Mouse (Mus musculus) layer of hippocampus, adult 2 months (tissue): ENCODE results near the gene Tada2b. TPM values are rescaled to one million over a fixed set of nuclear protein-coding genes. Genes with fewer than 3 reads are reported as not detected.

Source experiments
- DNase-seq, 2 experiments: peaks; one replicate each; pipeline ENCODE4 v3.0.0; 2022; ENCODE audit warnings: low spot score in 2 of 2
- H3K27ac ChIP-seq: fragments of 200-600 bp; 2 replicates; pipeline ENCODE4 v1.8.1; 2022
- H3K4me3 ChIP-seq: fragments of 200-600 bp; 2 replicates; pipeline ENCODE4 v1.8.1; 2022; ENCODE audit warnings: mild to moderate bottlenecking
- CTCF ChIP-seq: fragments of 200-600 bp; conservative IDR thresholded peaks from 2 replicates; pipeline ENCODE4 v1.8.1; 2022; ENCODE audit warnings: antibody characterized with exemption, mild to moderate bottlenecking, moderate library complexity
- long read RNA-seq, 2 experiments: library from polyadenylated mRNA; stranded (forward); transcript quantifications; one replicate each; pipeline ENCODE4 v2.0.0; 2021; ENCODE audit warnings: borderline mapping rate in 2 of 2
- total RNA-seq, 2 experiments: library from RNA; stranded (reverse); gene quantifications; 2 replicates each; pipeline ENCODE4 v1.2.3; 2021

Gene Tada2b
- 10 to 100 TPM; 36.9 to 37.2 TPM for total RNA-seq
- long read RNA-seq, experiment 1, transcript Tada2b-201 (2 exons, 3,791 nt): major isoform, 28 of 60 reads
- long read RNA-seq, experiment 1, partial matches to known transcripts: 30 of 60 reads
- long read RNA-seq, experiment 1, other reads (novel, unspliced or antisense): 2 of 60 reads
- long read RNA-seq, experiment 2, transcript Tada2b-201 (2 exons, 3,791 nt): major isoform, 37 of 71 reads
- long read RNA-seq, experiment 2, partial matches to known transcripts: 33 of 71 reads
- long read RNA-seq, experiment 2, other reads (novel, unspliced or antisense): 1 of 71 reads

- peak; percentile 73 for TF ChIP-seq CTCF
- Histone ChIP-seq H3K27ac (peak within 1 kb of the TSS; percentile 95), H3K4me3 (peak within 1 kb of the TSS; percentile 95)
- DNase-seq: peak; percentile 96 to 99
Measured at GRCm38 (mm10) chr5:36484171-36484990, at the start of gene Tada2b, which contains the start of gene Ccdc96. TSS of gene Tada2b (minus strand) at chr5:36484285. TSS of gene Ccdc96 (plus strand) at chr5:36484588.

GRCm38 (mm10) chr5:36530129-36530751 is 46.2 kb upstream of the Tada2b start:
- TF ChIP-seq CTCF: no peak
- DNase-seq: peak; percentile 93 to 96
- H3K27ac ChIP-seq: peak overlapping the region; percentile 97
- H3K4me3 ChIP-seq: peak overlapping the region; percentile 57

- no peak for DNase-seq
- Histone ChIP-seq H3K27ac (peak overlapping the region; percentile 97), H3K4me3 (peak overlapping the region; percentile 57)
- no peak for TF ChIP-seq CTCF
Measured at GRCm38 (mm10) chr5:36529698-36530097, 45.6 kb upstream of the Tada2b start.

- H3K4me3 ChIP-seq: no peak overlapping the region
- no peak for DNase-seq
- peak overlapping the region; percentile 77 for H3K27ac ChIP-seq
- no peak for TF ChIP-seq CTCF
Measured at GRCm38 (mm10) chr5:36526921-36527320, 42.8 kb upstream of the Tada2b start.

- Histone ChIP-seq H3K4me3 (no peak overlapping the region), H3K27ac (peak overlapping the region; percentile 77)
- peak; percentile 73 for TF ChIP-seq CTCF
- no peak for DNase-seq
Measured at GRCm38 (mm10) chr5:36526274-36526673, 42.2 kb upstream of the Tada2b start.

- no peak overlapping the region for H3K4me3 ChIP-seq
- H3K27ac ChIP-seq: peak overlapping the region; percentile 77; the same call in 1 of the 2 replicates
- no peak for TF ChIP-seq CTCF
- no peak for DNase-seq
Measured at GRCm38 (mm10) chr5:36525216-36525615, 41.1 kb upstream of the Tada2b start.

GRCm38 (mm10) chr5:36523219-36523703 is 39.2 kb upstream of the Tada2b start:
- DNase-seq: no peak
- Histone ChIP-seq H3K4me3 (no peak overlapping the region), H3K27ac (peak overlapping the region; percentile 40; the same call in 1 of the 2 replicates)
- no peak for TF ChIP-seq CTCF

- peak overlapping the region; percentile 40; the same call in 1 of the 2 replicates for H3K27ac ChIP-seq
- TF ChIP-seq CTCF: no peak
- no peak overlapping the region for H3K4me3 ChIP-seq
- no peak for DNase-seq
Measured at GRCm38 (mm10) chr5:36522782-36523181, 38.7 kb upstream of the Tada2b start.

- DNase-seq: no peak
- peak overlapping the region; percentile 85; the same call in 1 of the 2 replicates for H3K27ac ChIP-seq
- no peak for TF ChIP-seq CTCF
- no peak overlapping the region for H3K4me3 ChIP-seq
Measured at GRCm38 (mm10) chr5:36519751-36520150, 35.7 kb upstream of the Tada2b start.

- peak overlapping the region; percentile 85 for H3K27ac ChIP-seq
- TF ChIP-seq CTCF: no peak
- no peak overlapping the region for H3K4me3 ChIP-seq
- no peak for DNase-seq
Measured at GRCm38 (mm10) chr5:36517596-36517995, 33.5 kb upstream of the Tada2b start.

GRCm38 (mm10) chr5:36515558-36515957 is 31.5 kb upstream of the Tada2b start:
- Histone ChIP-seq H3K4me3 (no peak overlapping the region), H3K27ac (peak overlapping the region; percentile 85)
- no peak for TF ChIP-seq CTCF
- peak; percentile 25 to 44 for DNase-seq

GRCm38 (mm10) chr5:36515126-36515525 is 31.0 kb upstream of the Tada2b start:
- no peak overlapping the region for H3K4me3 ChIP-seq
- peak overlapping the region; percentile 85 for H3K27ac ChIP-seq
- no peak for DNase-seq
- TF ChIP-seq CTCF: no peak

- Histone ChIP-seq H3K27ac (no peak overlapping the region; the same call in 1 of the 2 replicates), H3K4me3 (no peak overlapping the region)
- no peak for TF ChIP-seq CTCF
- no peak for DNase-seq
Measured at GRCm38 (mm10) chr5:36510956-36511355, 26.9 kb upstream of the Tada2b start.
